Mouse (Mus musculus) kidney, adult 2 months (tissue): ENCODE data around the gene Hmgcr. TPM values are rescaled to one million over a fixed set of nuclear protein-coding genes. Genes with fewer than 3 reads are reported as not detected.

Experiments
- DNase-seq: peaks from one replicate; pipeline ENCODE4 v3.0.0; 2021
- H3K27ac ChIP-seq: fragments of 200-500 bp; 2 replicates; pipeline ENCODE4 v1.5.1; 2012; ENCODE audit warnings: low read depth, low read length, control low read depth, inconsistent platforms; ENCODE audit not compliant: insufficient read depth
- H3K27me3 ChIP-seq: fragments of 200-500 bp; replicated peaks from 2 replicates; pipeline ENCODE4 v1.6.1; 2012; ENCODE audit warnings: mild to moderate bottlenecking, moderate library complexity, low read length, inconsistent platforms; ENCODE audit not compliant: control insufficient read depth, insufficient read depth
- H3K36me3 ChIP-seq: fragments of 200-500 bp; 2 replicates; pipeline ENCODE4 v1.6.1; 2012; ENCODE audit warnings: mild to moderate bottlenecking, moderate library complexity, low read length, inconsistent platforms; ENCODE audit not compliant: control insufficient read depth, insufficient read depth
- H3K4me1 ChIP-seq: fragments of 200-500 bp; 2 replicates; pipeline ENCODE4 v1.6.1; 2011; ENCODE audit warnings: low read length; ENCODE audit not compliant: control insufficient read depth, insufficient read depth
- H3K4me3 ChIP-seq: fragments of 200-500 bp; 2 replicates; pipeline ENCODE4 v1.5.1; 2011; ENCODE audit warnings: mild to moderate bottlenecking, low read depth, low read length, control low read depth; ENCODE audit not compliant: insufficient read depth
- CTCF ChIP-seq: fragments of 200-500 bp; conservative IDR thresholded peaks from 2 replicates; pipeline ENCODE4 v1.5.1; 2011; ENCODE audit warnings: low read depth, mild to moderate bottlenecking, control low read depth, low read length, moderate library complexity, mixed read lengths; ENCODE audit not compliant: insufficient read depth, insufficient read length
- POLR2A ChIP-seq: fragments of 200-500 bp; IDR thresholded peaks from one replicate; pipeline ENCODE4 v1.6.1; 2011; ENCODE audit warnings: low read depth, low read length, control low read depth
- WGBS: fragments of 180-500 bp; shearing (Covaris S2); methylation state at CpG from one replicate; pipeline ENCODE4 v1.1.7; 2018; 5-methylcytosine and 5-hydroxymethylcytosine counted together
- polyA plus RNA-seq: library from polyadenylated mRNA; depleted of rRNA; stranded (reverse); fragments of >200 nt; gene quantifications from 2 replicates; pipeline ENCODE4 v1.2.3, GENCODE M21; 2012

The Hmgcr gene
- polyA plus RNA-seq, 1 experiment: 18.7 TPM

DNA sequence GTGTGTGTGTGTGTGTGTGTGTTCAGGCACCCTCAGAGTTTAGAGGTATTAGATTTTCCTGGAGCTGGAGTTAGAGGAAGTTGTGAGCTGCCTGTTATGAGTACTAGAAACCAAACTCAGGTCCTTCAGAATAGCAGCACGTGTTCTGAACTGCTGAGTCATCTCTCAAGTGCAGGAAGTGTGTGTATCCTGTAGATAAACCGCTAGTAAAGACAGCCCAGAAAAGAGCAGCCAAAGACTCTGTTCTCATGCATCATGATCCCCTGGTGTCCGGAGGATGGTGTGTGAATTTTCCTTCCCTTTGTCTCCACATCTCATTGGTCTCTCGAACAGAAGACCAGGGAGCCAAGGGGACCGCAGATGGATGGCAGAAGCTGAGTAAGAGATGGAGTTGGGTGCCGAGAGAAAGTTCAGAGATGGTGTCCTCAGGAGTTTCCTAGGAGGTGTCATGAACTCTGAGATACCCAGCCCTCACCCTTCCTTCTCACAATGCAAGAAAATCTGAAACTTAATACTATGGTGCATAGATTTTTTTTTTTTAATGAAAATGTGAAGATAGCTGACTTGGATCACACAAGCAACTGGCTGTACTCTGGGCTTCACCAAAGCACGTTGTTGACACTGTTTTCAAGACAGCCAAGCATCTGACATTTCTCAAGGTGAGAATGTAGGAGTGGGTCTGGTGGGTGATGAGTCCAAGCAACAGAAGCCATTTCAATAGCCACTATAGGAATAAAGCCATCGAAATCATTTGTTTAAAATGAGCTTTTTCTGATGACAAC, 27.3 kb upstream of the Hmgcr start:
- Histone ChIP-seq H3K36me3 (no peaks in the 10 kb centered on the region), H3K27ac (no peak overlapping the region), H3K4me3 (no peak overlapping the region), H3K27me3 (no peaks in the 10 kb centered on the region), H3K4me1 (no peaks in the 10 kb centered on the region)
- TF ChIP-seq POLR2A (no peak), CTCF (no peak)
- 62% methylated on average over 8 of the region's 8 CpGs for WGBS
- DNase-seq: peak; percentile 53

DNA sequence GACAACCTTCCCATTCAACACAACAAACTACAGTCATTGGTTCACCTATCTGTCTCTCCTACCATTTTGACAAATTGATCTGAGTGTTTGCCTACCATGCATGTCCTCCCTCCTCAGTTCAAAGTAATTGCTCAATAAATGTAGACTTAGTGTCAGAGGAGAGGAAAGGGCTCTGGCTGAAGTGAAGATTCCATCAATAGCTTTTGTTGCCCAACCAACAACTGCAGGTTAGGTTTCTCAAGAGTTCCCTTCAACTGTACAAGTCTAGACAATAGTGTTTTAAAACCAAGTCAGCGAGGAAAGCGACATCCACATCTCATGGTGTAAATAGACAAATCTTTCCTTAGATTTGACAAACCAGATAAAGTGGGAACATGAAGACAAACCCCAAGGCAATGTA, 24.7 kb upstream of the Hmgcr start:
- Histone ChIP-seq H3K36me3 (no peaks in the 10 kb centered on the region), H3K4me3 (no peak overlapping the region), H3K4me1 (no peaks in the 10 kb centered on the region), H3K27ac (no peak overlapping the region), H3K27me3 (no peaks in the 10 kb centered on the region)
- TF ChIP-seq CTCF (no peak), POLR2A (no peak)
- 96% methylated on average over 2 of the region's 2 CpGs for WGBS
- DNase-seq: no peak

- DNase-seq: no peak
- H3K36me3 ChIP-seq: no peaks in the 10 kb centered on the region
- no peaks in the 10 kb centered on the region for H3K4me1 ChIP-seq
- no peak overlapping the region for H3K27ac ChIP-seq
- TF ChIP-seq CTCF: no peak
- no peak for TF ChIP-seq POLR2A
- H3K27me3 ChIP-seq: no peaks in the 10 kb centered on the region
- H3K4me3 ChIP-seq: no peak overlapping the region
- 85% methylated on average over 5 of the region's 5 CpGs for WGBS
Observed at GRCm38 (mm10) chr13:96689901-96690300, 19.2 kb upstream of the Hmgcr start.

DNA sequence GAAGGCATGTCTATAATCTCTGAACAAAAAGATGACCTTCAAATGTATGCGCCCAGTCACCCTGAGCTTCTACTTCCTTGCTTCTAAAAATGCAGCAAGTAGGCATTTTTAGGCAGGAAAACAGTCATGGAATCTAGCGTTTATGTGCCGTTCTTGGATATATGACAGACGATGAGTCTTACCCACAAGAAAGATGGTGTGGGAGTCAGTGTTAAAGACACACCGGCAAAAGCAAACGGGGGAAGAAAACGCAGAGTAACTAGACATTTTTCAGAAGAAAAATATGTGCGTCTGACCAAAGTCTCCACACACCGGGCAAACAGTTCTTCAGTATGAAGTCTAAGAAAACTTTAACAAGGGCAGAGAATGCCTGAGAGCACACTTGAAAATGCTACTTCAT, 16.5 kb upstream of the Hmgcr start:
- DNase-seq: peak; percentile 43
- TF ChIP-seq CTCF: no peak
- TF ChIP-seq POLR2A: no peak
- Histone ChIP-seq H3K36me3 (no peaks in the 10 kb centered on the region), H3K4me3 (no peak overlapping the region), H3K27me3 (no peaks in the 10 kb centered on the region), H3K4me1 (no peaks in the 10 kb centered on the region), H3K27ac (peak overlapping the region; percentile 45; the same call in 1 of the 2 replicates)
- 54% methylated on average over 9 of the region's 9 CpGs for WGBS

DNA sequence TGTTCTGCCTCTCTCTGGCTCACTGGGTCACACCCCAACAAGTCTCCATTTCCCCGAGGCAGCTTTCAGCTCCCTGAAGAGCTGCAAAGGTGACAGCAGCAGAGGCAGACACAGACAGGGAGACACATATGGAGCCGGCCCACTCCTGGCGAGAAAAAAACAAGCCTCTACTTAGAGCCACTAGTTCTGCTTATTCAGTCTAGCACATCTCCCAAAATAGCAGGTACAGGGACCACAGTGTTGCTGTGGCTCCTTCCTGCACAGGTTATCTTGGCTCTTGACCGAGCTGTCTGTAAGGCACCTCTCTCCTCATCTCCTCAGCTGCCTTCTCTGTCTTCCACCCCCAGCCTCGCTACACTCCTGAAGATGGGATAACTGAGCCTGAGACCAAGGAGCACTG, 14.0 kb upstream of the Hmgcr start:
- TF ChIP-seq POLR2A (no peak), CTCF (no peak)
- Histone ChIP-seq H3K36me3 (no peaks in the 10 kb centered on the region), H3K4me1 (no peaks in the 10 kb centered on the region), H3K4me3 (no peak overlapping the region), H3K27ac (no peak overlapping the region), H3K27me3 (no peaks in the 10 kb centered on the region)
- 83% methylated on average over 5 of the region's 5 CpGs for WGBS
- no peak for DNase-seq

GRCm38 (mm10) chr13:96681088-96681620, 10.4 kb upstream of the Hmgcr start:
- TF ChIP-seq POLR2A: no peak
- no peak for TF ChIP-seq CTCF
- H3K4me1 ChIP-seq: no peaks in the 10 kb centered on the region
- H3K4me3 ChIP-seq: no peak overlapping the region
- no peak overlapping the region; the same call in 1 of the 2 replicates for H3K27ac ChIP-seq
- H3K27me3 ChIP-seq: no peaks in the 10 kb centered on the region; the same call in 1 of the 2 replicates
- H3K36me3 ChIP-seq: no peaks in the 10 kb centered on the region
- DNase-seq: no peak

DNA sequence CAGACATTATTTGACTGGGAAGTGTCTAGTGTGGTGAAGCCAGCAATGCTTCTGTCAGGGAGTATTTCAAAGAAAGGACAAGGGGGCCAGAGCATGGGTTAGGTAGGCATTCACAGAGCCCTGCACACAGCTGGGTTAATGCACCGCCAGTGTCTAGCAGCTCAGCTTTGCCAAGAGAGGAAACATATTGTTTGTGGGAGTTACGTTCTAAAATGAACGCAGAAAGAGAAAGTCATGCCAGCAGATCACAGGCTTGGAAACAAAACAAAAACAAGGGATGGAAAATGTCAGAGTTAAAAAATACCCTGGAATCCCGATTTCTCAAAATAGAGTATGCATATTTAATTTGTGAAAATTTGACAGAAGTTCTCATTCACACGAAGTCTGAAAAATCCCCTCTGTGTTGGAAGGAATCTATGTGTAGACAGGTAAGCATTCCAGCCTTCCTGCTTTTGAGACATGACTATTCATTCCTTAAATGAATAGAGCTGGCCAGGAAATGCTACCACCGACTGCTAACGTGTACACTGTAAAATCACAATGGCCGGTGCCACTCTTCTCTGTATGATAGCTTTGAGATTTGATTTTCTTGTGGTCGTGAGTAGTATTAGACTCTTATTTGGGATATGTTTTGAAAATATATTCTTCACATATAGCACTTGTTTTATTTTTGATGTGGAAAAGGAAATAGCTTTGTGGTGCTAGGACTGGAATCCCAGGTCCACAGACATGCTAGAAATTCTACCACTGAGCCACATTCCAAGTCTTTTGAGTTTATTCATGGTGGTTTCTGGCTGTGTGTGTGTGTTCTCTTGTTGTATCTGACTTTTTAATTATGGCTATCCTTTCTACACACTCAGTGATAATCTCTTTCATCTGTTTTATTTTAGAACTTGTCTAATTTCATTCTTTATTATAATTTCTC, 9.7 kb upstream of the Hmgcr start:
- Histone ChIP-seq H3K36me3 (no peaks in the 10 kb centered on the region), H3K4me1 (no peaks in the 10 kb centered on the region), H3K4me3 (no peak overlapping the region), H3K27ac (no peak overlapping the region), H3K27me3 (no peaks in the 10 kb centered on the region; the same call in 1 of the 2 replicates)
- no peak for TF ChIP-seq POLR2A
- TF ChIP-seq CTCF: no peak
- peak; percentile 22 for DNase-seq
- 48% methylated on average over 9 of the region's 9 CpGs for WGBS
